8 mouse cellular contexts compared by ENCODE assay signal in genomic region chr10:39133462-39134310, GRCm38 (mm10). TPM values are rescaled to one million over a fixed set of nuclear protein-coding genes. Genes with fewer than 3 reads are reported as not detected.
DNase-seq lines count a peak whose midpoint lies in the region; ATAC-seq and TF ChIP-seq lines count a peak whose summit lies in the region.

TSS of gene Fam229b (minus strand) at chr10:39133914.
TSS of gene Tube1 (plus strand) at chr10:39133976.

- peak; percentile 93 for DNase-seq in 3134 (ENCODE audit: extremely low read depth, insufficient read length, low spot score)
- peak; percentile 90 to 92 for DNase-seq in adrenal gland, postnatal 36 days
- DNase-seq in heart, adult 18-20 months = peak; percentile 93
- DNase-seq in kidney, adult 2 months = peak; percentile 96
- DNase-seq in spleen, adult 2 months (ENCODE audit: low read depth in 1 of 2, low spot score in 2 of 2) = peak; percentile 86 to 88

- H3K4me3 ChIP-seq in embryonic facial prominence, embryonic 13.5 days = peak within 1 kb of the TSS; percentile 78
- H3K4me3 ChIP-seq in kidney, adult 2 months (ENCODE audit: insufficient read depth, low read depth, low read length) = peak within 1 kb of the TSS; percentile 75
- peak within 1 kb of the TSS; percentile 75 for H3K4me3 ChIP-seq in limb, embryonic 12.5 days (replicated peaks)
- H3K4me3 ChIP-seq in midbrain, embryonic 15.5 days = peak within 1 kb of the TSS; percentile 80
- H3K4me3 ChIP-seq in spleen, adult 2 months (ENCODE audit: extremely low read depth, insufficient read depth, insufficient read length) = peak within 1 kb of the TSS; percentile 83

- peak within 1 kb of the TSS; percentile 23; the same call in 1 of the 2 replicates for H3K27ac ChIP-seq in embryonic facial prominence, embryonic 13.5 days
- no peak within 1 kb of the TSS for H3K27ac ChIP-seq in kidney, adult 2 months (ENCODE audit: insufficient read depth, low read depth, low read length)
- no peak within 1 kb of the TSS for H3K27ac ChIP-seq in limb, embryonic 12.5 days
- H3K27ac ChIP-seq in midbrain, embryonic 15.5 days = peak within 1 kb of the TSS; percentile 80
- H3K27ac ChIP-seq in spleen, adult 2 months (ENCODE audit: insufficient read depth, low read length) = no peak within 1 kb of the TSS

- peaks cover 16% of the 10 kb centered on the region for H3K36me3 ChIP-seq in embryonic facial prominence, embryonic 13.5 days
- H3K36me3 ChIP-seq in kidney, adult 2 months (ENCODE audit: control insufficient read depth, insufficient read depth, low read length) = no peaks in the 10 kb centered on the region
- H3K36me3 ChIP-seq in limb, embryonic 12.5 days = peaks cover 18% of the 10 kb centered on the region
- H3K36me3 ChIP-seq in midbrain, embryonic 15.5 days (replicated peaks) = peaks cover under 1% of the 10 kb centered on the region; the same call in 1 of the 2 replicates
- peaks cover 4% of the 10 kb centered on the region for H3K36me3 ChIP-seq in spleen, adult 2 months (ENCODE audit: control insufficient read depth, insufficient read depth, low read length)

- no peak for TF ChIP-seq CTCF in kidney, adult 2 months (conservative IDR thresholded peaks at IDR 0.05; ENCODE audit: insufficient read depth, insufficient read length, low read depth, low read length)
- TF ChIP-seq CTCF in spleen, adult 2 months (IDR thresholded peaks at IDR 0.05; ENCODE audit: extremely low read depth, insufficient read depth, insufficient read length, insufficient replicate concordance) = no peak

- peak; percentile 78 for ATAC-seq in embryonic facial prominence, embryonic 13.5 days (ENCODE audit: insufficient number of reproducible peaks, insufficient read depth, low FRiP score, low TSS enrichment, low read depth)
- ATAC-seq in limb, embryonic 12.5 days (ENCODE audit: insufficient number of reproducible peaks, insufficient read depth, low FRiP score, low TSS enrichment, low read depth) = peak; percentile 93
- peak; percentile 94 for ATAC-seq in midbrain, embryonic 15.5 days (replicated peaks)

- H3K4me2 ChIP-seq in embryonic facial prominence, embryonic 13.5 days = peak within 1 kb of the TSS; percentile 82
- H3K4me2 ChIP-seq in limb, embryonic 12.5 days = peak within 1 kb of the TSS; percentile 78
- H3K4me2 ChIP-seq in midbrain, embryonic 15.5 days = peak within 1 kb of the TSS; percentile 93

- no peaks in the 10 kb centered on the region for H3K27me3 ChIP-seq in embryonic facial prominence, embryonic 13.5 days
- H3K27me3 ChIP-seq in kidney, adult 2 months (replicated peaks; ENCODE audit: control insufficient read depth, insufficient read depth, low read length) = no peaks in the 10 kb centered on the region
- H3K27me3 ChIP-seq in limb, embryonic 12.5 days = no peaks in the 10 kb centered on the region
- no peaks in the 10 kb centered on the region for H3K27me3 ChIP-seq in midbrain, embryonic 15.5 days (replicated peaks)
- H3K27me3 ChIP-seq in spleen, adult 2 months (ENCODE audit: control insufficient read depth, insufficient read depth, low read length) = no peaks in the 10 kb centered on the region

- WGBS in embryonic facial prominence, embryonic 13.5 days = 4% methylated on average over 47 of the region's 47 CpGs
- 5% methylated on average over 47 of the region's 47 CpGs for WGBS in kidney, adult 2 months
- 5% methylated on average over 47 of the region's 47 CpGs for WGBS in limb, embryonic 12.5 days
- 4% methylated on average over 47 of the region's 47 CpGs for WGBS in midbrain, embryonic 15.5 days
- WGBS in spleen, adult 2 months = 7% methylated on average over 47 of the region's 47 CpGs

- no peak for TF ChIP-seq POLR2A in kidney, adult 2 months (IDR thresholded peaks at IDR 0.05; ENCODE audit: low read depth, low read length)
- TF ChIP-seq POLR2A in spleen, adult 2 months (IDR thresholded peaks at IDR 0.05; ENCODE audit: low read depth, low read length) = no peak

- H3K9me3 ChIP-seq in embryonic facial prominence, embryonic 13.5 days = no peaks in the 10 kb centered on the region
- no peaks in the 10 kb centered on the region for H3K9me3 ChIP-seq in limb, embryonic 12.5 days
- no peaks in the 10 kb centered on the region for H3K9me3 ChIP-seq in midbrain, embryonic 15.5 days

- peak within 1 kb of the TSS; percentile 84 for H3K9ac ChIP-seq in embryonic facial prominence, embryonic 13.5 days
- peak within 1 kb of the TSS; percentile 74 for H3K9ac ChIP-seq in limb, embryonic 12.5 days (replicated peaks)
- H3K9ac ChIP-seq in midbrain, embryonic 15.5 days = peak within 1 kb of the TSS; percentile 56

- peaks cover 19% of the 10 kb centered on the region for H3K4me1 ChIP-seq in embryonic facial prominence, embryonic 13.5 days
- H3K4me1 ChIP-seq in kidney, adult 2 months (ENCODE audit: control insufficient read depth, insufficient read depth, low read length) = no peaks in the 10 kb centered on the region; the same call in 1 of the 2 replicates
- H3K4me1 ChIP-seq in limb, embryonic 12.5 days (replicated peaks) = peaks cover 9% of the 10 kb centered on the region
- H3K4me1 ChIP-seq in midbrain, embryonic 15.5 days = peaks cover 13% of the 10 kb centered on the region
- no peaks in the 10 kb centered on the region for H3K4me1 ChIP-seq in spleen, adult 2 months (ENCODE audit: control insufficient read depth, insufficient read depth, insufficient read length)

RNA-seq across cellular contexts. Expression of gene Fam229b, which starts in this region (rescaled TPM):
- 1 to 10 TPM; 3.0 to 3.5 TPM for total RNA-seq in adrenal gland, postnatal 36 days (2021)
- 15.1 and 18.7 TPM in 2 replicates for polyA plus RNA-seq in embryonic facial prominence, embryonic 13.5 days (2015; fragmentation: Nextera tagmentation; extraction: Ambion mirVana)
- total RNA-seq in heart, adult 18-20 months (2021) = 1 to 10 TPM; 6.3 to 6.7 TPM
- 5.4 and 7.2 TPM in 2 replicates for polyA plus RNA-seq in kidney, adult 2 months (2012; rRNA removed)
- 14.9 and 15.1 TPM in 2 replicates for polyA plus RNA-seq in limb, embryonic 12.5 days (2016; fragmentation: Nextera tagmentation; extraction: Ambion mirVana)
- 31.4 and 34.3 TPM in 2 replicates for polyA plus RNA-seq in midbrain, embryonic 15.5 days (2015; fragmentation: Nextera tagmentation; extraction: Ambion mirVana)
- polyA plus RNA-seq in spleen, adult 2 months (2012; rRNA removed) = 0.33 and 0.36 TPM in 2 replicates

RNA-seq across cellular contexts. Expression of gene Tube1, which starts in this region (rescaled TPM):
- total RNA-seq in adrenal gland, postnatal 36 days (2021) = 1 to 10 TPM in 1 of 2 experiments, under 1 TPM in 1; 0.89 to 1.6 TPM
- polyA plus RNA-seq in embryonic facial prominence, embryonic 13.5 days (2015; fragmentation: Nextera tagmentation; extraction: Ambion mirVana) = 19.3 and 19.6 TPM in 2 replicates
- total RNA-seq in heart, adult 18-20 months (2021) = under 1 TPM; 0.60 to 0.77 TPM
- polyA plus RNA-seq in kidney, adult 2 months (2012; rRNA removed) = 1.3 TPM in 2 replicates
- 20.3 and 22.8 TPM in 2 replicates for polyA plus RNA-seq in limb, embryonic 12.5 days (2016; fragmentation: Nextera tagmentation; extraction: Ambion mirVana)
- 9.2 TPM in 2 replicates for polyA plus RNA-seq in midbrain, embryonic 15.5 days (2015; fragmentation: Nextera tagmentation; extraction: Ambion mirVana)
- polyA plus RNA-seq in spleen, adult 2 months (2012; rRNA removed) = 1.5 and 3.4 TPM in 2 replicates

Comparison
In these comparisons a context has a peak if more than half of its experiments do, and no peak if none do; other contexts are left out.
1. H3K27ac ChIP-seq: peak in embryonic facial prominence, embryonic 13.5 days (single experiment) and midbrain, embryonic 15.5 days (single experiment); none in kidney, adult 2 months (single experiment), limb, embryonic 12.5 days (single experiment) and spleen, adult 2 months (single experiment).
2. Peak in every context shown above with its lines, with median percentiles within 50 percentile points of each other: DNase-seq, ATAC-seq, H3K4me2 ChIP-seq, H3K4me3 ChIP-seq and H3K9ac ChIP-seq.